Mouse (Mus musculus) neural tube, embryonic 15.5 days (tissue): ENCODE results near the gene Usp37. TPM values are rescaled to one million over a fixed set of nuclear protein-coding genes. Genes with fewer than 3 reads are reported as not detected.

Experiments
- ATAC-seq: fragments of 200-750 bp; cut with Nextera tagmentation; 2 replicates; pipeline ENCODE4 v1.8.0; 2017; ENCODE audit warnings: mild to moderate bottlenecking, moderate TSS enrichment, moderate library complexity; ENCODE audit not compliant: low FRiP score
- H3K27ac ChIP-seq: fragments of 300-500 bp; sonication (generic); replicated peaks from 2 replicates; pipeline ENCODE4 v1.5.1; 2015; ENCODE audit warnings: mild to moderate bottlenecking, inconsistent platforms
- H3K27me3 ChIP-seq: fragments of 300-500 bp; sonication (generic); replicated peaks from 2 replicates; pipeline ENCODE4 v1.6.1; 2015; ENCODE audit warnings: inconsistent platforms
- H3K36me3 ChIP-seq: fragments of 300-500 bp; sonication (generic); 2 replicates; pipeline ENCODE4 v1.6.1; 2015; ENCODE audit warnings: inconsistent platforms
- H3K4me1 ChIP-seq: fragments of 300-500 bp; sonication (generic); 2 replicates; pipeline ENCODE4 v1.6.1; 2015; ENCODE audit warnings: inconsistent platforms
- H3K4me2 ChIP-seq: fragments of 300-500 bp; sonication (generic); 2 replicates; pipeline ENCODE4 v1.6.1; 2015; ENCODE audit warnings: inconsistent platforms, mild to moderate bottlenecking, moderate library complexity
- H3K4me3 ChIP-seq: fragments of 300-500 bp; sonication (generic); replicated peaks from 2 replicates; pipeline ENCODE4 v1.5.1; 2015; ENCODE audit warnings: mild to moderate bottlenecking, inconsistent platforms
- H3K9ac ChIP-seq: fragments of 300-500 bp; sonication (generic); replicated peaks from 2 replicates; pipeline ENCODE4 v1.6.1; 2015; ENCODE audit warnings: mild to moderate bottlenecking, inconsistent platforms
- H3K9me3 ChIP-seq: fragments of 300-500 bp; sonication (generic); replicated peaks from 2 replicates; pipeline ENCODE4 v1.6.1; 2016; ENCODE audit warnings: inconsistent platforms
- WGBS: fragments of 180-500 bp; shearing (Covaris S2); methylation state at CpG from one replicate; pipeline ENCODE4 v1.1.7; 2015; ENCODE audit warnings: mixed read lengths; 5-methylcytosine and 5-hydroxymethylcytosine counted together
- polyA plus RNA-seq: library from polyadenylated mRNA; unstranded; fragments of >200 nt; fragmentation: Nextera tagmentation; extraction: Ambion mirVana; gene quantifications from 2 replicates; pipeline ENCODE4 v1.2.1, GENCODE M21; 2015

Usp37 gene
- polyA plus RNA-seq, 1 experiment from 2014 or later, result 23.4 TPM

- Histone ChIP-seq H3K4me2 (no peak overlapping the region), H3K27me3 (peaks cover 7% of the 10 kb centered on the region), H3K9ac (no peak overlapping the region), H3K36me3 (peaks cover 6% of the 10 kb centered on the region), H3K4me1 (peaks cover 43% of the 10 kb centered on the region), H3K27ac (no peak overlapping the region), H3K4me3 (no peak overlapping the region), H3K9me3 (no peaks in the 10 kb centered on the region)
- no peak for ATAC-seq
- WGBS, result 91% methylated on average over 15 of the region's 15 CpGs
Measured at GRCm38 (mm10) chr1:74394858-74395257, 149.2 kb downstream of the Usp37 start.

- Histone ChIP-seq H3K4me3 (no peak overlapping the region), H3K9ac (no peak overlapping the region), H3K27me3 (peaks cover 9% of the 10 kb centered on the region), H3K27ac (no peak overlapping the region), H3K36me3 (peaks cover 6% of the 10 kb centered on the region), H3K4me1 (peaks cover 46% of the 10 kb centered on the region), H3K9me3 (no peaks in the 10 kb centered on the region), H3K4me2 (no peak overlapping the region)
- no peak for ATAC-seq
- 94% methylated on average over 9 of the region's 9 CpGs for WGBS
Measured at GRCm38 (mm10) chr1:74394311-74394710, 149.8 kb downstream of the Usp37 start.

- no peak overlapping the region for H3K9ac ChIP-seq
- peaks cover 9% of the 10 kb centered on the region for H3K27me3 ChIP-seq
- peaks cover 6% of the 10 kb centered on the region for H3K36me3 ChIP-seq
- H3K4me1 ChIP-seq, result peaks cover 46% of the 10 kb centered on the region
- no peak overlapping the region for H3K27ac ChIP-seq
- H3K9me3 ChIP-seq, result no peaks in the 10 kb centered on the region
- no peak overlapping the region for H3K4me2 ChIP-seq
- WGBS, result 91% methylated on average over 9 of the region's 9 CpGs
- H3K4me3 ChIP-seq, result no peak overlapping the region
- ATAC-seq, result no peak
Measured at GRCm38 (mm10) chr1:74393697-74394096, 150.4 kb downstream of the Usp37 start.

- Histone ChIP-seq H3K4me3 (peak overlapping the region; percentile 92), H3K4me1 (peaks cover 43% of the 10 kb centered on the region), H3K27ac (no peak overlapping the region; the same call in 1 of the 2 replicates), H3K9ac (peak overlapping the region; percentile 70), H3K27me3 (peaks cover 9% of the 10 kb centered on the region), H3K9me3 (no peaks in the 10 kb centered on the region), H3K36me3 (peaks cover 6% of the 10 kb centered on the region), H3K4me2 (peak overlapping the region; percentile 95)
- no peak for ATAC-seq
- 55% methylated on average over 7 of the region's 7 CpGs for WGBS
Measured at GRCm38 (mm10) chr1:74393010-74393409, 151.1 kb downstream of the Usp37 start.

GRCm38 (mm10) chr1:74392446-74392994, 151.6 kb downstream of the Usp37 start:
- H3K4me2 ChIP-seq, result peak overlapping the region; percentile 95
- ATAC-seq, result 0 out of 2 replicates have a peak, but pooled peaks have one; percentile 2
- peaks cover 38% of the 10 kb centered on the region for H3K4me1 ChIP-seq
- peaks cover 6% of the 10 kb centered on the region for H3K36me3 ChIP-seq
- H3K9me3 ChIP-seq, result no peaks in the 10 kb centered on the region
- peaks cover 9% of the 10 kb centered on the region for H3K27me3 ChIP-seq
- peak overlapping the region; percentile 92 for H3K4me3 ChIP-seq
- H3K27ac ChIP-seq, result peak overlapping the region; percentile 83
- H3K9ac ChIP-seq, result peak overlapping the region; percentile 70
- WGBS, result 4% methylated on average over 16 of the region's 16 CpGs

GRCm38 (mm10) chr1:74391844-74392441, 152.1 kb downstream of the Usp37 start:
- H3K27me3 ChIP-seq, result peaks cover 9% of the 10 kb centered on the region
- peak overlapping the region; percentile 83 for H3K27ac ChIP-seq
- peak overlapping the region; percentile 95 for H3K4me2 ChIP-seq
- ATAC-seq, result peak; percentile 36; the same call in 1 of the 2 replicates
- peak overlapping the region; percentile 92 for H3K4me3 ChIP-seq
- no peaks in the 10 kb centered on the region for H3K9me3 ChIP-seq
- under 1% methylated on average over 47 of the region's 63 CpGs for WGBS
- H3K9ac ChIP-seq, result peak overlapping the region; percentile 70
- H3K36me3 ChIP-seq, result peaks cover 6% of the 10 kb centered on the region
- H3K4me1 ChIP-seq, result peaks cover 40% of the 10 kb centered on the region

- Histone ChIP-seq H3K4me1 (peaks cover 44% of the 10 kb centered on the region), H3K27me3 (peaks cover 9% of the 10 kb centered on the region), H3K9ac (peak within 1 kb of the TSS; percentile 70), H3K27ac (peak within 1 kb of the TSS; percentile 83), H3K9me3 (no peaks in the 10 kb centered on the region), H3K4me3 (peak within 1 kb of the TSS; percentile 92), H3K4me2 (peak within 1 kb of the TSS; percentile 95), H3K36me3 (peaks cover 6% of the 10 kb centered on the region)
- WGBS, result 2% methylated on average over 51 of the region's 51 CpGs
- ATAC-seq, result peak; percentile 82
Measured at GRCm38 (mm10) chr1:74390924-74391748, 152.9 kb downstream of the Usp37 start, which contains the start of gene Ctdsp1. Gene Ctdsp1 (plus strand): TSS chr1:74391509.

GRCm38 (mm10) chr1:74390287-74390906, 153.7 kb downstream of the Usp37 start:
- H3K9ac ChIP-seq, result 0 out of 2 replicates have a peak overlapping the region, but pooled peaks have one; percentile 7
- H3K4me3 ChIP-seq, result peak overlapping the region; percentile 14; the same call in 1 of the 2 replicates
- H3K9me3 ChIP-seq, result no peaks in the 10 kb centered on the region
- ATAC-seq, result no peak
- H3K27ac ChIP-seq, result peak overlapping the region; percentile 83
- H3K4me2 ChIP-seq, result peak overlapping the region; percentile 95
- H3K4me1 ChIP-seq, result peaks cover 44% of the 10 kb centered on the region
- peaks cover 6% of the 10 kb centered on the region for H3K36me3 ChIP-seq
- peaks cover 9% of the 10 kb centered on the region for H3K27me3 ChIP-seq
- WGBS, result 7% methylated on average over 21 of the region's 21 CpGs

- Histone ChIP-seq H3K9me3 (no peaks in the 10 kb centered on the region), H3K9ac (0 out of 2 replicates have a peak overlapping the region, but pooled peaks have one; percentile 7), H3K27ac (no peak overlapping the region), H3K4me2 (peak overlapping the region; percentile 95), H3K27me3 (peaks cover 9% of the 10 kb centered on the region), H3K36me3 (peaks cover 3% of the 10 kb centered on the region), H3K4me3 (peak overlapping the region; percentile 14; the same call in 1 of the 2 replicates), H3K4me1 (peaks cover 44% of the 10 kb centered on the region)
- 8% methylated on average over 29 of the region's 29 CpGs for WGBS
- ATAC-seq, result no peak
Measured at GRCm38 (mm10) chr1:74389831-74390286, 154.2 kb downstream of the Usp37 start.

GRCm38 (mm10) chr1:74388398-74388920, 155.6 kb downstream of the Usp37 start:
- no peak for ATAC-seq
- Histone ChIP-seq H3K9me3 (no peaks in the 10 kb centered on the region), H3K36me3 (no peaks in the 10 kb centered on the region), H3K4me1 (peaks cover 43% of the 10 kb centered on the region), H3K4me3 (no peak overlapping the region), H3K27ac (no peak overlapping the region), H3K4me2 (no peak overlapping the region), H3K9ac (no peak overlapping the region), H3K27me3 (peaks cover 9% of the 10 kb centered on the region)
- WGBS, result 86% methylated on average over 7 of the region's 7 CpGs
